In the genomic region with DNA sequence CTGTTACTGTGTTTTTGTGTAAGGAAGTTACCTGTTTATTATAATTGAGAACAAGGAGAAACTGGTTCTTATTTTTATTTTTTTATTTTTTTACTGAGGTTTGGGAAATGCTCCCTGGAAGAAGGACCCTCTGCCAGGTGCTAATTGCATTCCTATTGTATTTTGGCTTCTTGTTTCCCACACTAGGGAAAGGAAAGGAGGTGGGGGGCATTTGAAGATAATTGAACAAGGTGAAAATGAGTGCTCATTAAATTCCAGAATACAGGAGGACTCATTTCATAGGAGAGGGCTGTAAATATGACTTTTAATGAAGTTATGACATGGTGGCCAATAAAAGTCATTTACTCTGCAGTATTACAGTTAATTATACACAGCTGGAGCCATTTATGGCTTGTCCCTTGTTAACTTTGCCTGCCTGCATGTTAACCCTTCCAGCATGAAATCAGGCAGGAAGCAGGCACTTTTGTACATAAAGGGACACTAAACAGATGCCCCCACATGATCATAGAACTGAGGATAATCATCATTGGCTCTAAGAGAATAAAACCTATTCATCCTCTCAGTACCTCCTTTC, we compare ENCODE assay signal across 26 mouse cellular contexts.
DNase-seq lines count a peak whose midpoint lies in the region; ATAC-seq and TF ChIP-seq lines count a peak whose summit lies in the region.
"Had no signal": no experiment of that assay in that cellular context is flagged by ENCODE, and none has a peak within 500 bp of the region (broad histone marks: within the 10 kb centered on the region; RNA-seq: fewer than 3 reads in every experiment).

No protein-coding gene starts in this region.

- H3K27me3 ChIP-seq in forebrain, embryonic 14.5 days (replicated peaks; ENCODE audit: control insufficient read depth, insufficient read depth, low read length) = no peaks in the 10 kb centered on the region
- H3K27me3 ChIP-seq in forebrain, embryonic 16.5 days (replicated peaks; ENCODE audit: control insufficient read depth, insufficient read depth, low read length) = no peaks in the 10 kb centered on the region
- H3K27me3 ChIP-seq in limb, embryonic 13.5 days = peaks cover 10% of the 10 kb centered on the region; the same call in 1 of the 2 replicates
- no peaks in the 10 kb centered on the region for H3K27me3 ChIP-seq in cerebellum, adult 2 months (ENCODE audit: control insufficient read depth, insufficient read depth, low read length)
- H3K27me3 ChIP-seq: embryonic facial prominence, embryonic 15.5 days; heart, embryonic 13.5 days had no signal

- no peaks in the 10 kb centered on the region for H3K9me3 ChIP-seq in forebrain, embryonic 14.5 days (replicated peaks; ENCODE audit: control insufficient read depth, low read length)
- no peaks in the 10 kb centered on the region for H3K9me3 ChIP-seq in forebrain, embryonic 16.5 days (ENCODE audit: control insufficient read depth, low read length)
- no peaks in the 10 kb centered on the region for H3K9me3 ChIP-seq in limb, embryonic 13.5 days
- H3K9me3 ChIP-seq: embryonic facial prominence, embryonic 15.5 days; heart, embryonic 13.5 days had no signal

- H3K27ac ChIP-seq in forebrain, embryonic 14.5 days (ENCODE audit: low read depth, low read length) = no peak overlapping the region
- H3K27ac ChIP-seq in forebrain, embryonic 16.5 days (ENCODE audit: low read length) = no peak overlapping the region
- H3K27ac ChIP-seq in limb, embryonic 13.5 days = no peak overlapping the region
- H3K27ac ChIP-seq in cerebellum, adult 2 months (ENCODE audit: insufficient read depth, low read length) = no peak overlapping the region
- H3K27ac ChIP-seq: embryonic facial prominence, embryonic 15.5 days; heart, adult 2 months; heart, embryonic 13.5 days had no signal

- DNase-seq in embryo, embryonic 10.5 days (ENCODE audit: low spot score) = peak; percentile 17
- no peak for DNase-seq in embryo, embryonic 9.5 days (ENCODE audit: extremely low spot score)
- DNase-seq in forebrain, embryonic 14.5 days (ENCODE audit: low spot score) = peak; percentile 25
- peak; percentile 62 for DNase-seq in brain, embryonic 14.5 days (ENCODE audit: low read depth)
- no peak for DNase-seq in cerebellum, adult 2 months
- DNase-seq in natural killer cell, adult 2 months (ENCODE audit: low spot score in 2 of 2) = no peak
- DNase-seq: adrenal gland, postnatal 10 days; cerebellum, adult 9-10 months; gastrocnemius, postnatal 36 days; heart, adult 2 months; heart, postnatal 14 days; kidney, adult 18-20 months; kidney, postnatal 4 days; lung, adult 2 months; lung, postnatal 14 days; right cerebral cortex, adult 18-20 months; right cerebral cortex, postnatal 4 days; thymus, postnatal 14 days had no signal

- TF ChIP-seq POLR2A in brain, embryonic 14.5 days (IDR thresholded peaks at IDR 0.05; ENCODE audit: borderline replicate concordance, extremely low read depth, insufficient read depth, insufficient read length, poor library complexity, severe bottlenecking) = no peak
- TF ChIP-seq POLR2A in cerebellum, adult 2 months (IDR thresholded peaks at IDR 0.05; ENCODE audit: borderline replicate concordance, insufficient read depth, low read length) = no peak

- no peaks in the 10 kb centered on the region for H3K36me3 ChIP-seq in forebrain, embryonic 14.5 days (ENCODE audit: control insufficient read depth, insufficient read depth, low read length)
- H3K36me3 ChIP-seq in forebrain, embryonic 16.5 days (ENCODE audit: control insufficient read depth, insufficient read depth) = no peaks in the 10 kb centered on the region
- H3K36me3 ChIP-seq in limb, embryonic 13.5 days = no peaks in the 10 kb centered on the region
- H3K36me3 ChIP-seq: embryonic facial prominence, embryonic 15.5 days; heart, embryonic 13.5 days had no signal

- H3K9ac ChIP-seq in forebrain, embryonic 14.5 days (ENCODE audit: low read length) = no peak overlapping the region
- H3K9ac ChIP-seq in forebrain, embryonic 16.5 days (replicated peaks; ENCODE audit: low read depth, low read length) = no peak overlapping the region
- no peak overlapping the region for H3K9ac ChIP-seq in limb, embryonic 13.5 days
- H3K9ac ChIP-seq: embryonic facial prominence, embryonic 15.5 days; heart, embryonic 13.5 days had no signal

- H3K4me2 ChIP-seq in forebrain, embryonic 14.5 days (ENCODE audit: low read length) = no peak overlapping the region
- H3K4me2 ChIP-seq in forebrain, embryonic 16.5 days (ENCODE audit: low read length) = no peak overlapping the region
- no peak overlapping the region for H3K4me2 ChIP-seq in limb, embryonic 13.5 days (replicated peaks)
- H3K4me2 ChIP-seq: embryonic facial prominence, embryonic 15.5 days; heart, embryonic 13.5 days; liver, embryonic 11.5 days; midbrain, embryonic 11.5 days had no signal

- no peak overlapping the region for H3K4me3 ChIP-seq in forebrain, embryonic 14.5 days (ENCODE audit: low read depth, low read length)
- no peak overlapping the region for H3K4me3 ChIP-seq in forebrain, embryonic 16.5 days (replicated peaks; ENCODE audit: low read length)
- H3K4me3 ChIP-seq in limb, embryonic 13.5 days = no peak overlapping the region
- no peak overlapping the region for H3K4me3 ChIP-seq in cerebellum, adult 2 months (replicated peaks; ENCODE audit: insufficient read depth, low read depth, low read length)
- H3K4me3 ChIP-seq: embryonic facial prominence, embryonic 15.5 days; heart, adult 2 months; heart, embryonic 13.5 days had no signal

- no peak for TF ChIP-seq CTCF in brain, embryonic 14.5 days (IDR thresholded peaks at IDR 0.05; ENCODE audit: borderline replicate concordance, extremely low read depth, insufficient read depth, insufficient read length)
- no peak for TF ChIP-seq CTCF in cerebellum, adult 2 months (IDR thresholded peaks at IDR 0.05; ENCODE audit: borderline replicate concordance, insufficient read depth, low read depth, low read length)

- ATAC-seq in forebrain, embryonic 14.5 days = no peak
- ATAC-seq in forebrain, embryonic 16.5 days = no peak
- ATAC-seq in limb, embryonic 13.5 days (ENCODE audit: low FRiP score, low read depth) = peak; percentile 32; the same call in 1 of the 2 replicates
- ATAC-seq: activated CD4-positive, CD25-positive, alpha-beta regulatory T cell, adult 4 months; inflammation-experienced regulatory T-cells, adult 6 months had no signal

- no peaks in the 10 kb centered on the region for H3K4me1 ChIP-seq in forebrain, embryonic 14.5 days (ENCODE audit: control insufficient read depth, insufficient read depth, low read length)
- H3K4me1 ChIP-seq in forebrain, embryonic 16.5 days (replicated peaks; ENCODE audit: control insufficient read depth, insufficient read depth, low read length) = no peaks in the 10 kb centered on the region
- peaks cover 9% of the 10 kb centered on the region; the same call in 1 of the 2 replicates for H3K4me1 ChIP-seq in limb, embryonic 13.5 days
- no peaks in the 10 kb centered on the region for H3K4me1 ChIP-seq in cerebellum, adult 2 months (ENCODE audit: control insufficient read depth, insufficient read depth, low read length)
- H3K4me1 ChIP-seq: embryonic facial prominence, embryonic 15.5 days; heart, embryonic 13.5 days had no signal

Comparison
In these comparisons a context has a peak if more than half of its experiments do, and no peak if none do; other contexts are left out.
1. DNase-seq: peak in embryo, embryonic 10.5 days (single experiment), forebrain, embryonic 14.5 days (single experiment) and brain, embryonic 14.5 days (single experiment); none in embryo, embryonic 9.5 days (single experiment), cerebellum, adult 2 months (0 of 2) and natural killer cell, adult 2 months (0 of 2).